Mouse (Mus musculus) adrenal gland, postnatal 25 days (tissue): ENCODE data around the gene Myo3b. TPM values are rescaled to one million over a fixed set of nuclear protein-coding genes. Genes with fewer than 3 reads are reported as not detected.

Experiments
- DNase-seq: peaks from one replicate; pipeline ENCODE4 v3.0.0; 2021; ENCODE audit warnings: mixed read lengths
- total RNA-seq: library from RNA; stranded (reverse); gene quantifications from 2 replicates; pipeline ENCODE4 v1.2.3, GENCODE M21; 2021

Gene Myo3b
- total RNA-seq, 1 experiment from 2014 or later, result not detected

GRCm38 (mm10) chr2:70471861-70472620, 433.1 kb downstream of the Myo3b start:
- DNase-seq, result peak; percentile 53

Other genes starting within 250 kb of the Myo3b start
- 2.2 and 2.7 TPM in 2 replicates for gene Ccdc173, start 249.6 kb upstream of the Myo3b start, total RNA-seq
- 22.1 and 24.3 TPM in 2 replicates for gene Phospho2, start 249.5 kb upstream of the Myo3b start, total RNA-seq
- 14.8 and 16.8 TPM in 2 replicates for gene Klhl23, start 217.2 kb upstream of the Myo3b start, total RNA-seq
- 178 and 218 TPM in 2 replicates for gene Ssb, start 177.6 kb upstream of the Myo3b start, total RNA-seq
- gene Mettl5, start 153.5 kb upstream of the Myo3b start, total RNA-seq, result 19.6 and 23.6 TPM in 2 replicates
- gene Ubr3, start 141.9 kb upstream of the Myo3b start, total RNA-seq, result 94.7 and 112 TPM in 2 replicates